Mouse (Mus musculus): ENCODE results near the gene Wars2. TPM values are rescaled to one million over a fixed set of nuclear protein-coding genes. Genes with fewer than 3 reads are reported as not detected.

Wars2 gene
- polyA plus RNA-seq (2015; fragmentation: Nextera tagmentation; extraction: Ambion mirVana) = 4.0 and 7.8 TPM in 2 replicates

DNA sequence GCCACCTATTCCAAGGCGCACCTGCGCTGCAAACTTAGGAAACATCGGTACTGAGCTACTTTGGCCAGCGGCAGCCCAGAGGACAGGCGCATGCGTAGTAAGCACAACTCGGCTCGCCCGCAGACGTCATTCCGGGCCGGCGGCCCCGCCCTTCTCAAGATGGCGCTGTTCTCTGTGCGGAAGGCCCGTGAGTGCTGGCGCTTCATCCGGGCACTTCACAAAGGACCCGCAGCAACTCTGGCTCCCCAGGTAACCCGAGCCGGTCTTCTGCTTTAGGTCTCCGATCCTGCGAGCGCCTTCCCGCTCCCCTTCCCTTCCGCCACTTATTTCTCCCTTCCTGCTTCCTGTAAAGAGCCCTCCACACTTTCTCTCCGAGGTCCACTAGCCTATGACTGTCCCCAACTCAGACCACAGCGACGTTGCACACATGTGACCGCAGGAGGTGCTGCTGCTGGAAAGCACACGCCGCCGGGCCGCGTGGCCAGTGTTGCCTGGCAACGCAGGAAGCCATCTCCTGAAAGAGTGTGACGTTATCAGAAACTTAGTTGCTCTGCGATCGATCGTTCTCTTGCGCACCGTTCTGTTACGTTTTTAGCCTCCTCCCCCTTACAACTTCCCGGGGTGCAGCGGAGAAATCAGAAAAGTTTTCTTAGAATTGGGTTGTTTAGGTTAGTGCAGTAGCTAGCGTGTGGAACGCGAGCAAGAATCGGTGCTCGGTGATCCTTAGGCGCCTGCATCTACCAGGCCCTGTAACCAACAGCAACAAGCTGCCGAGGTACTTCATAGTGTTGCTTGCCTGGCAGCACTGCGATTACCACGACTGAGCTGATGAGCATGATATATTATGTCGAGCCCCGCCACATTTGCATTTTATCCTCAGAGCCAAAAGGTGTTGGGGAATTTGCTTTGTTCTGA, at the start of gene Wars2:
Gene Wars2 (plus strand): TSS at position 129 of the 915 bp plus-strand sequence.

DNA sequence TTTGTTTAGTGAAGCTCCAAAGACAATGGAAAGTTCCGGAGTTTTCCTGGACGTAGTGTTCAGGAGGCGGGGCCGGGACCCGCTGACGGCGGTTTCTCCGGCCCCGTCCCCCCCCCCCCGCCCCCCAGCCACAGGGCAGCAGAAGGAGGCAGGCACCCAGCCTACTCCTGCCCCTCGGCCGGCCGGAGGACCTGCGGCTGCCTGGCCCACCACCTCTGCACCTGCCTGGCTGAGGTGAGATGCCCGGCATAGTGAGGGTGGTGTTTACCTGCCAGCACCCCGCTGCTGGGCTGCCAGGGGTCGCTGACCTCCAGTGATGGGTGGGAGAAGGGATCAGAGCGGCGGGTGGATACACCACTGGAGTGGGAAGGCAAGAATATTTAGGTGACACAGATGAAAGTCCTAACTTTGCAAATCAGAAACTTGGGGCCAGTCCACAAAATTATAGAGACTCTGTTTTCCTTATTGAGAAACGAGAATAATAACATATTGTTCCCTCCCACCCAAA, 99.4 kb downstream of the Wars2 start, which contains the start of gene Tbx15:
Gene Tbx15 (plus strand): TSS at position 169 of the 508 bp plus-strand sequence.

Small RNA genes lying within 50 kb of the gene (microRNA-seq; reads per million reads assigned to microRNA genes)
- not detected for gene Mir6481 (ENCODE audit: borderline replicate concordance, insufficient number of aligned reads)

Other genes starting within 250 kb of the Wars2 start
- 116 and 139 TPM in 2 replicates for gene Hao2, start 247.8 kb upstream of the Wars2 start, polyA plus RNA-seq (2015; fragmentation: Nextera tagmentation; extraction: Ambion mirVana)
- 0.28 and 0.30 TPM in 2 replicates for gene Tbx15, start 99.3 kb downstream of the Wars2 start, polyA plus RNA-seq (2015; fragmentation: Nextera tagmentation; extraction: Ambion mirVana)

Data from adrenal gland, postnatal 0 days (tissue).